Mouse (Mus musculus): ENCODE results near the gene Rbm31y. TPM values are rescaled to one million over a fixed set of nuclear protein-coding genes. Genes with fewer than 3 reads are reported as not detected.
"Not testable (repeated sequence)": the region's sequence is repeated elsewhere in the genome, so short reads cannot be mapped to it uniquely, and the experiment has no call there.

Rbm31y gene
- not detected in 2 replicates for polyA plus RNA-seq (2015; fragmentation: Nextera tagmentation; extraction: Ambion mirVana)

DNA sequence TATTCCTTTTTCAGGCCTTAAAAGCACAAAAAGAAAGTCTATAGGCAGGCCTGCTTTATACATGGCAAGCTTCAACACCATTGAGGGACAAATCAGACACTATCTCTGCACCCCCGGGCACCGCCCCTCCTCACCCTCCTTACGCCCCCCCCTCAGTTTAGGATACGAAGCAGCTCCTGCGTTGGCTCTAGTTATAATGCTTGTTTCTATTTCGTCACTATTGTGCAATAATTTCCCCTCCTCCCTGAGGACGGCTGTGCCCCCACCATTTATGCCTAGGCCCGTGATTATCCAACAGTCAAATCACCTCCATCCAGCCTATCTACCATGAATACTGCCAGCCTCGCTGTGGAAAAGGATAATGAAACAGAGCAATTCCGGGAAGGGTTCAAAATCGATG, at the start of gene Rbm31y:
Gene Rbm31y, plus strand, starts transcription at position 301 of the 400 bp plus-strand sequence.
- not testable (repeated sequence) for DNase-seq (ENCODE audit: low spot score)
